Mouse (Mus musculus) lung, adult 10 weeks (tissue): ENCODE results near the gene Ier5l. TPM values are rescaled to one million over a fixed set of nuclear protein-coding genes. Genes with fewer than 3 reads are reported as not detected.

ENCODE experiments used
- polyA plus RNA-seq: library from polyadenylated mRNA; stranded (reverse); fragments of 350-450 nt; fragmentation: Illumina TruSeq; extraction: RNeasy Lipid Tissue Mini Kit (QIAGEN cat#74804); gene quantifications from one replicate; pipeline ENCODE4 v1.2.3, GENCODE M21; 2014; ENCODE audit warnings: low read depth, low replicate concordance; ENCODE audit not compliant: insufficient read depth

The Ier5l gene
- 3.5 TPM for polyA plus RNA-seq

GRCm38 (mm10) chr2:30474039-30474438, at the start of gene Ier5l:
Gene Ier5l, minus strand, starts transcription at chr2:30474219.

Other genes with a start within 250 kb of the Ier5l start
- 16.7 TPM for gene Lrrc8a, start 236.5 kb downstream of the Ier5l start, polyA plus RNA-seq
- gene Gm28035, start 233.7 kb downstream of the Ier5l start, polyA plus RNA-seq, result 0.40 TPM
- 16.4 TPM for gene Phyhd1, start 208.0 kb downstream of the Ier5l start, polyA plus RNA-seq
- gene Gm28038, start 193.2 kb downstream of the Ier5l start, polyA plus RNA-seq, result not detected
- 11.8 TPM for gene Dolk, start 187.9 kb downstream of the Ier5l start, polyA plus RNA-seq
- gene Nup188, start 187.8 kb downstream of the Ier5l start, polyA plus RNA-seq, result 7.2 TPM
- 41.3 TPM for gene Sh3glb2, start 114.9 kb downstream of the Ier5l start, polyA plus RNA-seq
- 11.2 TPM for gene Miga2, start 110.0 kb downstream of the Ier5l start, polyA plus RNA-seq
- gene Dolpp1, start 82.0 kb downstream of the Ier5l start, polyA plus RNA-seq, result 10.8 TPM
- 23.8 TPM for gene Crat, start 58.4 kb downstream of the Ier5l start, polyA plus RNA-seq
- gene Ptpa, start 58.2 kb downstream of the Ier5l start, polyA plus RNA-seq, result 94.8 TPM
- 0.85 TPM for gene Cstad, start 120.8 kb upstream of the Ier5l start, polyA plus RNA-seq